Mouse (Mus musculus): Measurements from ENCODE around the gene Junb. TPM values are rescaled to one million over a fixed set of nuclear protein-coding genes. Genes with fewer than 3 reads are reported as not detected.

Junb gene
- total and polyA plus RNA-seq, 2 experiments from 2014 or later = 10.3 to 39.6 TPM

- Histone ChIP-seq H3K4me2 (ENCODE audit: low read depth, low read length) (no peak overlapping the region), H3K4me1 (ENCODE audit: control insufficient read depth, insufficient read depth) (0 out of 2 replicates have a peak, but pooled peaks cover 5% of the 10 kb centered on the region), H3K4me3 (ENCODE audit: low read depth, low read length) (peak overlapping the region; percentile 8; the same call in 1 of the 2 replicates), H3K27me3 (ENCODE audit: control insufficient read depth, insufficient read depth, low read length) (peaks cover 56% of the 10 kb centered on the region), H3K27ac (ENCODE audit: low read depth) (no peak overlapping the region), H3K9ac (replicated peaks; ENCODE audit: low read depth, low read length) (no peak overlapping the region), H3K9me3 (replicated peaks; ENCODE audit: control insufficient read depth, low read length) (no peaks in the 10 kb centered on the region), H3K36me3 (replicated peaks; ENCODE audit: control insufficient read depth, insufficient read depth, low read length) (no peaks in the 10 kb centered on the region)
- WGBS = 3% methylated on average over 26 of the region's 26 CpGs
- DNase-seq (ENCODE audit: low spot score) (no peak), ATAC-seq (ENCODE audit: insufficient read depth, low read depth) (no peak)
- no peak for TF ChIP-seq EP300 (IDR thresholded peaks at IDR 0.05; ENCODE audit: low read depth)
- no peak for TF ChIP-seq CTCF (IDR thresholded peaks at IDR 0.05; ENCODE audit: low read depth)
These were observed 33.9 kb downstream of the Junb start for GRCm38 (mm10) chr8:84944478-84945160.

GRCm38 (mm10) chr8:84943699-84944098 lies 34.8 kb downstream of the Junb start:
- peaks cover 63% of the 10 kb centered on the region for H3K27me3 ChIP-seq (ENCODE audit: control insufficient read depth, insufficient read depth, low read length)

DNA sequence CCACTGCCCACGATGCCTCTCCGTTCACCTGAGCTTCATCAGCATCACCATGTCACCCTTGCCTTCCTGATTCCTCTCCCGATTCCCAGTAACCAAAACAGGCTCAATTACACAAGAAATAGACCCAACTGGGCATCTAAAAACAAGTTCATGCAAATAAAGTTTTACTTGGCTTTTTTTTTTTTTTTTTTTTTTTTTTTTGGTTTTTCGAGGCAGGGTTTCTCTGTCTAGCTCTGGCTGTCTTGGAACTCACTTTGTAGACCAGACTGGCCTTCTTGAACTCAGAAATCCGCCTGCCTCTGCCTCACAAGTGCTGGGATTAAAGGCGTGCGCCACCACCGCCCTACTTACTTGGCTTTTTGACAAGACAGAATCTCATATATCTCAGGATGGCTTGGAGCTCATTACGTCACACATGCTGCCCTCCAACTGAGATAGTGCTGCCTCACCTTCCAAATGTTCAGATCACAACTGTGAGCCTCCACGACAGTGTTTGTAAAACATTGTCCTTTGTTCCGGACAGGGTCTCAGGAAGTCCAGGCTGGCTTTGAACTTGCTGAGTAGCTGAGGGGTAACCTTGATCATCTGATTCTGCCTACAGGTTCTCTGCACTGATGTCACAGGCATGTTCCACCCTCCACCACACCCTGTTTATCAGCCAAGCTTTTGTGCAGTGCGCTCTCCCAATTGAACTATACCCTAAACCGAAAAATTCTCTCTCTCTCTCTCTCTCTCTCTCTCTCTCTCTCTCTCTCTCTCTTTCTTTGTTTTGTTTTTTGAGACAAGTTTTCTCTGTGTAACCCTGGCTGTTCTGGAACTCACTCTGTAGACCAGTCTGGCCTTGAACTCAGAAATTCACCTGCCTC lies 40.7 kb downstream of the Junb start:
- Histone ChIP-seq H3K4me1 (ENCODE audit: control insufficient read depth, insufficient read depth) (0 out of 2 replicates have a peak, but pooled peaks cover 6% of the 10 kb centered on the region), H3K36me3 (replicated peaks; ENCODE audit: control insufficient read depth, insufficient read depth, low read length) (no peaks in the 10 kb centered on the region), H3K4me3 (ENCODE audit: low read depth, low read length) (no peak overlapping the region), H3K9me3 (replicated peaks; ENCODE audit: control insufficient read depth, low read length) (no peaks in the 10 kb centered on the region), H3K27me3 (ENCODE audit: control insufficient read depth, insufficient read depth, low read length) (peaks cover 68% of the 10 kb centered on the region), H3K9ac (replicated peaks; ENCODE audit: low read depth, low read length) (no peak overlapping the region), H3K27ac (ENCODE audit: low read depth) (no peak overlapping the region), H3K4me2 (ENCODE audit: low read depth, low read length) (no peak overlapping the region)
- WGBS = 57% methylated on average over 13 of the region's 13 CpGs
- no peak for TF ChIP-seq EP300 (IDR thresholded peaks at IDR 0.05; ENCODE audit: low read depth)
- TF ChIP-seq CTCF (IDR thresholded peaks at IDR 0.05; ENCODE audit: low read depth) = no peak
- DNase-seq (ENCODE audit: low spot score) (no peak), ATAC-seq (ENCODE audit: insufficient read depth, low read depth) (no peak)

More at GRCm38 (mm10) chr8:84943699-84944098, 34.8 kb downstream of the Junb start:
- H3K9ac ChIP-seq (replicated peaks; ENCODE audit: low read depth, low read length) = no peak overlapping the region
- H3K4me3 ChIP-seq (ENCODE audit: low read depth, low read length) = no peak overlapping the region
- ATAC-seq (ENCODE audit: insufficient read depth, low read depth) (no peak), DNase-seq (ENCODE audit: low spot score) (no peak)
- 0 out of 2 replicates have a peak, but pooled peaks cover 5% of the 10 kb centered on the region for H3K4me1 ChIP-seq (ENCODE audit: control insufficient read depth, insufficient read depth)
- no peak overlapping the region for H3K4me2 ChIP-seq (ENCODE audit: low read depth, low read length)
- WGBS = 22% methylated on average over 4 of the region's 4 CpGs
- no peak overlapping the region for H3K27ac ChIP-seq (ENCODE audit: low read depth)
- TF ChIP-seq EP300 (IDR thresholded peaks at IDR 0.05; ENCODE audit: low read depth) (no peak), CTCF (IDR thresholded peaks at IDR 0.05; ENCODE audit: low read depth) (no peak)
- H3K9me3 ChIP-seq (replicated peaks; ENCODE audit: control insufficient read depth, low read length) = no peaks in the 10 kb centered on the region
- no peaks in the 10 kb centered on the region for H3K36me3 ChIP-seq (replicated peaks; ENCODE audit: control insufficient read depth, insufficient read depth, low read length)

DNA sequence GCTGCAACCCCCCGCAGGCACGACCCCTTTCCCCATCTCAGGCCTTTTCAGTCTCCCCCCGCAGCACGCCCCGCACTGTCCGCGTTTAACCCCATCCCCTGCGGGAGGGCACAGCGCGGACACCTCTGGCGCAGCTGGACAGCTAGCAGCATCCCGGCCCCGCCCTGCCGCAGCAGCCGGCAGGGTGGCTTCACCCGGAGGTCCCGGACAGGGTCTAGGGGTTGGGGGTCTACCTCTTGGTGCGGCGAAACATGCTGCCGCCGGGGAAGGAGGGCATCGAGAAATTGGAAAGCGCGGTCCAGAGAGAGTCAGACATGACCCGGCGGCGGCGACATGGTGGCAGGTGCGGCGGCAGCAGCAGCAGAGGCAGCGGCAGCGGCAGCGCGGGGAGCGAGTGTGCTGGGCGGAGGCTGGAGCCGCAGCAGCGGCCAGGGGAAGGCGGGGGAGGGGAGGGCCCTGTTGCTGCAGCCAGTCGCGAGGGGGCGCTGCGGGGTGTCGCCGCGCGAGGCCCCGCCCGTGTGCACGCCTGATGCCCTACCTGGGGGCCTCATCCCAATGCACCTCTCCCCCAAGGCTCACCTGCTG lies 41.5 kb downstream of the Junb start, which contains the start of gene Mast1:
Mast1 (minus strand) TSS at position 398 of the 585 bp plus-strand sequence.
- no peak within 1 kb of the TSS for H3K27ac ChIP-seq (ENCODE audit: low read depth)
- peak; percentile 50 for DNase-seq (ENCODE audit: low spot score)
- peak within 1 kb of the TSS; percentile 66 for H3K4me2 ChIP-seq (ENCODE audit: low read depth, low read length)
- H3K9me3 ChIP-seq (replicated peaks; ENCODE audit: control insufficient read depth, low read length) = no peaks in the 10 kb centered on the region
- 0 out of 2 replicates have a peak, but pooled peaks cover 6% of the 10 kb centered on the region for H3K4me1 ChIP-seq (ENCODE audit: control insufficient read depth, insufficient read depth)
- H3K36me3 ChIP-seq (replicated peaks; ENCODE audit: control insufficient read depth, insufficient read depth, low read length) = no peaks in the 10 kb centered on the region
- TF ChIP-seq EP300 (IDR thresholded peaks at IDR 0.05; ENCODE audit: low read depth) (no peak), CTCF (IDR thresholded peaks at IDR 0.05; ENCODE audit: low read depth) (0 out of 2 replicates have a peak, but pooled peaks have one; percentile 31)
- peaks cover 68% of the 10 kb centered on the region for H3K27me3 ChIP-seq (ENCODE audit: control insufficient read depth, insufficient read depth, low read length)
- H3K9ac ChIP-seq (replicated peaks; ENCODE audit: low read depth, low read length) = no peak within 1 kb of the TSS
- WGBS = under 1% methylated on average over 42 of the region's 50 CpGs
- peak within 1 kb of the TSS; percentile 43 for H3K4me3 ChIP-seq (ENCODE audit: low read depth, low read length)
- ATAC-seq (ENCODE audit: insufficient read depth, low read depth) = peak; percentile 57
